Mouse (Mus musculus): ENCODE measurements around the gene Fam71b. TPM values are rescaled to one million over a fixed set of nuclear protein-coding genes. Genes with fewer than 3 reads are reported as not detected.

The Fam71b gene
- not detected in 2 replicates for polyA plus RNA-seq (2015; fragmentation: Nextera tagmentation; extraction: Ambion mirVana)

GRCm38 (mm10) chr11:46396167-46396859 is at the start of gene Fam71b:
Fam71b (plus strand) TSS chr11:46396559.
- no peaks in the 10 kb centered on the region for H3K4me1 ChIP-seq
- H3K9me3 ChIP-seq (replicated peaks): no peaks in the 10 kb centered on the region
- no peak; the same call in 1 of the 2 replicates for ATAC-seq (ENCODE audit: insufficient number of reproducible peaks, low FRiP score, low TSS enrichment, low read depth)
- no peaks in the 10 kb centered on the region for H3K36me3 ChIP-seq
- no peak within 1 kb of the TSS for H3K9ac ChIP-seq
- no peaks in the 10 kb centered on the region for H3K27me3 ChIP-seq
- H3K4me2 ChIP-seq (replicated peaks): no peak within 1 kb of the TSS
- 77% methylated on average over 13 of the region's 13 CpGs for WGBS
- no peak within 1 kb of the TSS for H3K27ac ChIP-seq (replicated peaks)
- H3K4me3 ChIP-seq (replicated peaks): no peak within 1 kb of the TSS

- WGBS: 79% methylated on average over 5 of the region's 5 CpGs
- no peak overlapping the region for H3K27ac ChIP-seq (replicated peaks)
- no peak overlapping the region for H3K4me3 ChIP-seq (replicated peaks)
- H3K27me3 ChIP-seq: no peaks in the 10 kb centered on the region
- H3K36me3 ChIP-seq: no peaks in the 10 kb centered on the region
- ATAC-seq (ENCODE audit: insufficient number of reproducible peaks, low FRiP score, low TSS enrichment, low read depth): no peak
- no peak overlapping the region for H3K9ac ChIP-seq
- H3K4me2 ChIP-seq (replicated peaks): no peak overlapping the region
- H3K4me1 ChIP-seq: no peaks in the 10 kb centered on the region
- no peaks in the 10 kb centered on the region for H3K9me3 ChIP-seq (replicated peaks)
Observed at GRCm38 (mm10) chr11:46347756-46348155, 48.6 kb upstream of the Fam71b start.

- no peaks in the 10 kb centered on the region for H3K36me3 ChIP-seq
- 71% methylated on average over 3 of the region's 3 CpGs for WGBS
Observed at GRCm38 (mm10) chr11:46348416-46348815, 47.9 kb upstream of the Fam71b start.

GRCm38 (mm10) chr11:46349681-46350410 is 46.5 kb upstream of the Fam71b start:
- WGBS: 15% methylated on average over 2 of the region's 2 CpGs
- ATAC-seq (ENCODE audit: insufficient number of reproducible peaks, low FRiP score, low TSS enrichment, low read depth): no peak
- Histone ChIP-seq H3K9me3 (replicated peaks) (no peaks in the 10 kb centered on the region), H3K4me1 (no peaks in the 10 kb centered on the region), H3K27me3 (no peaks in the 10 kb centered on the region), H3K4me3 (replicated peaks) (no peak overlapping the region), H3K27ac (replicated peaks) (no peak overlapping the region), H3K4me2 (replicated peaks) (no peak overlapping the region), H3K36me3 (no peaks in the 10 kb centered on the region), H3K9ac (no peak overlapping the region)

More at GRCm38 (mm10) chr11:46348416-46348815, 47.9 kb upstream of the Fam71b start:
- no peak overlapping the region for H3K4me3 ChIP-seq (replicated peaks)
- H3K4me2 ChIP-seq (replicated peaks): no peak overlapping the region
- H3K9me3 ChIP-seq (replicated peaks): no peaks in the 10 kb centered on the region
- H3K4me1 ChIP-seq: no peaks in the 10 kb centered on the region
- no peak overlapping the region for H3K27ac ChIP-seq (replicated peaks)
- H3K9ac ChIP-seq: no peak overlapping the region
- no peak for ATAC-seq (ENCODE audit: insufficient number of reproducible peaks, low FRiP score, low TSS enrichment, low read depth)
- no peaks in the 10 kb centered on the region for H3K27me3 ChIP-seq

GRCm38 (mm10) chr11:46358369-46358768 is 38.0 kb upstream of the Fam71b start:
- no peak overlapping the region for H3K4me2 ChIP-seq (replicated peaks)
- H3K9ac ChIP-seq: no peak overlapping the region
- no peak for ATAC-seq (ENCODE audit: insufficient number of reproducible peaks, low FRiP score, low TSS enrichment, low read depth)
- no peaks in the 10 kb centered on the region for H3K27me3 ChIP-seq
- WGBS: 68% methylated on average over 1 of the region's 1 CpGs
- no peaks in the 10 kb centered on the region for H3K9me3 ChIP-seq (replicated peaks)
- H3K27ac ChIP-seq (replicated peaks): no peak overlapping the region
- H3K4me1 ChIP-seq: no peaks in the 10 kb centered on the region
- H3K4me3 ChIP-seq (replicated peaks): no peak overlapping the region
- H3K36me3 ChIP-seq: no peaks in the 10 kb centered on the region

- ATAC-seq (ENCODE audit: insufficient number of reproducible peaks, low FRiP score, low TSS enrichment, low read depth): no peak
- 33% methylated on average over 2 of the region's 2 CpGs for WGBS
Observed at GRCm38 (mm10) chr11:46360991-46361665, 35.2 kb upstream of the Fam71b start.

GRCm38 (mm10) chr11:46362061-46363022 is 34.0 kb upstream of the Fam71b start:
- 80% methylated on average over 18 of the region's 18 CpGs for WGBS
- Histone ChIP-seq H3K27me3 (no peaks in the 10 kb centered on the region), H3K36me3 (no peaks in the 10 kb centered on the region), H3K9ac (no peak overlapping the region), H3K27ac (replicated peaks) (no peak overlapping the region), H3K4me1 (no peaks in the 10 kb centered on the region), H3K4me3 (replicated peaks) (no peak overlapping the region), H3K4me2 (replicated peaks) (no peak overlapping the region), H3K9me3 (replicated peaks) (no peaks in the 10 kb centered on the region)
- ATAC-seq (ENCODE audit: insufficient number of reproducible peaks, low FRiP score, low TSS enrichment, low read depth): no peak

More at GRCm38 (mm10) chr11:46360991-46361665, 35.2 kb upstream of the Fam71b start:
- Histone ChIP-seq H3K9me3 (replicated peaks) (no peaks in the 10 kb centered on the region), H3K27ac (replicated peaks) (no peak overlapping the region), H3K4me3 (replicated peaks) (no peak overlapping the region), H3K36me3 (no peaks in the 10 kb centered on the region), H3K27me3 (no peaks in the 10 kb centered on the region), H3K4me1 (no peaks in the 10 kb centered on the region), H3K9ac (no peak overlapping the region), H3K4me2 (replicated peaks) (no peak overlapping the region)

- no peak for ATAC-seq (ENCODE audit: insufficient number of reproducible peaks, low FRiP score, low TSS enrichment, low read depth)
- Histone ChIP-seq H3K4me1 (no peaks in the 10 kb centered on the region), H3K4me2 (replicated peaks) (no peak overlapping the region)
Observed at GRCm38 (mm10) chr11:46363864-46364263, 32.5 kb upstream of the Fam71b start.

GRCm38 (mm10) chr11:46365744-46366143 is 30.6 kb upstream of the Fam71b start:
- no peak overlapping the region for H3K4me2 ChIP-seq (replicated peaks)
- no peak for ATAC-seq (ENCODE audit: insufficient number of reproducible peaks, low FRiP score, low TSS enrichment, low read depth)
- H3K27me3 ChIP-seq: no peaks in the 10 kb centered on the region
- no peak overlapping the region for H3K4me3 ChIP-seq (replicated peaks)
- H3K36me3 ChIP-seq: no peaks in the 10 kb centered on the region
- H3K4me1 ChIP-seq: no peaks in the 10 kb centered on the region
- 78% methylated on average over 5 of the region's 5 CpGs for WGBS
- H3K9ac ChIP-seq: no peak overlapping the region
- no peaks in the 10 kb centered on the region for H3K9me3 ChIP-seq (replicated peaks)
- H3K27ac ChIP-seq (replicated peaks): no peak overlapping the region

More at GRCm38 (mm10) chr11:46363864-46364263, 32.5 kb upstream of the Fam71b start:
- Histone ChIP-seq H3K4me3 (replicated peaks) (no peak overlapping the region), H3K9me3 (replicated peaks) (no peaks in the 10 kb centered on the region), H3K27ac (replicated peaks) (no peak overlapping the region), H3K27me3 (no peaks in the 10 kb centered on the region), H3K36me3 (no peaks in the 10 kb centered on the region), H3K9ac (no peak overlapping the region)
- WGBS: 94% methylated on average over 9 of the region's 9 CpGs

GRCm38 (mm10) chr11:46366357-46366756 is 30.0 kb upstream of the Fam71b start:
- Histone ChIP-seq H3K9ac (no peak overlapping the region), H3K36me3 (no peaks in the 10 kb centered on the region), H3K27me3 (no peaks in the 10 kb centered on the region), H3K27ac (replicated peaks) (no peak overlapping the region), H3K9me3 (replicated peaks) (no peaks in the 10 kb centered on the region), H3K4me1 (no peaks in the 10 kb centered on the region), H3K4me3 (replicated peaks) (no peak overlapping the region), H3K4me2 (replicated peaks) (no peak overlapping the region)
- 24% methylated on average over 3 of the region's 3 CpGs for WGBS
- ATAC-seq (ENCODE audit: insufficient number of reproducible peaks, low FRiP score, low TSS enrichment, low read depth): no peak

Measured in embryonic facial prominence, embryonic 15.5 days (tissue).